Mouse (Mus musculus): ENCODE measurements around the gene Nfe2l1. TPM values are rescaled to one million over a fixed set of nuclear protein-coding genes. Genes with fewer than 3 reads are reported as not detected.

Nfe2l1 gene
- 10 to 100 TPM; 59.8 to 96.1 TPM for total RNA-seq (2023)

DNA sequence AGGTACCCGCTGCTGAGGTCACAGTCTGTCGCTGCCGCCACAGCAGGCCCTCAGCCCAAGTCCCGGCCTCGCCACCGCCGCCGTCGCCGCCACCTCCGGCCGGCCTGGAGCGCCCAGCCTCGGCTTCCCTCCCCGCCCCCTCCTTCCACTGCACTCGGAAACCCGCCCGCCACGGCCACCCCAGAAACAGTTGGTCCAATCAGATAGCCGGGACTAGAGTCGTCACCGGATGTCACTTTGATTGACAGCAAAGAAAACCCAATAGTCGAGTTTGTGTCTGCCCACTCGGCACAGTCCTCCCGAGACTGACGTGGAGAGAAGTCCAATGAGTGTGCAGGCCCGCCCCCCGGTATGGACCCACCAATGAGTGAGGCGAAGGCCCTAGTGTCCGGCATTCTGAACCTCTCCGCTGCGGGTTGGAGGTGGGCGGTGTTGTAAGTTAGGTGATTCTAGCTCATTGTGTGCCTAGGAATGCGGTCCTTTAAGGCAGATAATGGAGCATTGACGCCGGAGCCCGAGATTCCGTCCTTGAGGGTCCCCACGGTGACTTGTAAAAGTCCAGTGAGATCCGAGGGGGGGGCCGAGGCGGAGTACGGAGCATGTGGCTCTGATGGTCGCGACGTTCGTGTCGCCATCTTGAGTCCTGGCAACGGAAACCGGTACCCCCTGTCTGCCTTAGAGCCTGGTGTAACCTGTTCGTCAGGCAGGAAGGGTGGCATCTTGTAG is at the start of gene Nfe2l1:
Gene Nfe2l1 (minus strand): TSS at position 156 of the 726 bp plus-strand sequence.

GRCm38 (mm10) chr11:96849681-96850467 is 20.1 kb upstream of the Nfe2l1 start, which contains the start of gene Copz2:
Gene Copz2 (plus strand): TSS chr11:96849870.

GRCm38 (mm10) chr11:96788871-96789795 is 40.6 kb downstream of the Nfe2l1 start, which contains the start of gene Cbx1:
Gene Cbx1 (plus strand): TSS chr11:96789127.

GRCm38 (mm10) chr11:96776968-96777962 is 52.5 kb downstream of the Nfe2l1 start, which contains the start of gene Snx11:
Gene Snx11 (minus strand): TSS chr11:96777559.

Other genes starting within 250 kb of the Nfe2l1 start
- 10 to 100 TPM; 31.1 to 46.5 TPM for gene Snx11, start 52.4 kb downstream of the Nfe2l1 start, total RNA-seq (2023)
- 10 to 100 TPM; 29.1 to 32.9 TPM for gene Cbx1, start 40.8 kb downstream of the Nfe2l1 start, total RNA-seq (2023)
- 1 to 10 TPM; 1.8 to 4.5 TPM for gene Copz2, start 19.9 kb upstream of the Nfe2l1 start, total RNA-seq (2023)
- 10 to 100 TPM; 48.2 to 51.0 TPM for gene Cdk5rap3, start 86.5 kb upstream of the Nfe2l1 start, total RNA-seq (2023)
- not detected for gene Prr15l, start 98.1 kb upstream of the Nfe2l1 start, total RNA-seq (2023)
- 10 to 100 TPM; 23.0 to 23.8 TPM for gene Pnpo, start 114.0 kb upstream of the Nfe2l1 start, total RNA-seq (2023)
- 10 to 100 TPM; 35.9 to 41.8 TPM for gene Sp2, start 153.0 kb upstream of the Nfe2l1 start, total RNA-seq (2023)
- gene Sp6, start 183.4 kb upstream of the Nfe2l1 start, total RNA-seq (2023) = not detected
- 1 to 10 TPM in 1 of 2 experiments, under 1 TPM in 1; 0.67 to 1.5 TPM for gene Scrn2, start 200.0 kb upstream of the Nfe2l1 start, total RNA-seq (2023)
- not detected for gene Lrrc46, start 211.4 kb upstream of the Nfe2l1 start, total RNA-seq (2023)
- 10 to 100 TPM; 38.5 to 41.1 TPM for gene Mrpl10, start 211.6 kb upstream of the Nfe2l1 start, total RNA-seq (2023)
- 10 to 100 TPM; 12.7 to 17.6 TPM for gene Osbpl7, start 220.7 kb upstream of the Nfe2l1 start, total RNA-seq (2023)